Mouse (Mus musculus) testis, postnatal 10 days (tissue): ENCODE data around the gene Gtf2h1.

Experiments used
- DNase-seq: peaks from one replicate; pipeline ENCODE4 v3.0.0; 2021; ENCODE audit warnings: low spot score

Gene Gtf2h1

GRCm38 (mm10) chr7:46830799-46831590, 35.1 kb downstream of the Gtf2h1 start:
- DNase-seq: peak; percentile 45

- no peak for DNase-seq
Measured at GRCm38 (mm10) chr7:46831693-46832092, 35.8 kb downstream of the Gtf2h1 start.

GRCm38 (mm10) chr7:46832112-46832810, 36.4 kb downstream of the Gtf2h1 start:
- DNase-seq: peak; percentile 27

- peak; percentile 31 for DNase-seq
Measured at GRCm38 (mm10) chr7:46833266-46833665, 37.4 kb downstream of the Gtf2h1 start.

- no peak for DNase-seq
Measured at GRCm38 (mm10) chr7:46833670-46834255, 37.9 kb downstream of the Gtf2h1 start.

- no peak for DNase-seq
Measured at GRCm38 (mm10) chr7:46834994-46835610, 39.2 kb downstream of the Gtf2h1 start.

GRCm38 (mm10) chr7:46836357-46836756, 40.5 kb downstream of the Gtf2h1 start:
- DNase-seq: no peak

GRCm38 (mm10) chr7:46837073-46837472, 41.2 kb downstream of the Gtf2h1 start:
- no peak for DNase-seq

GRCm38 (mm10) chr7:46838104-46838671, 42.3 kb downstream of the Gtf2h1 start:
- no peak for DNase-seq

- DNase-seq: no peak
Measured at GRCm38 (mm10) chr7:46838891-46839302, 43.0 kb downstream of the Gtf2h1 start.

GRCm38 (mm10) chr7:46839446-46839845, 43.5 kb downstream of the Gtf2h1 start:
- DNase-seq: no peak

- DNase-seq: no peak
Measured at GRCm38 (mm10) chr7:46839861-46840260, 44.0 kb downstream of the Gtf2h1 start.

- no peak for DNase-seq
Measured at GRCm38 (mm10) chr7:46840326-46840725, 44.4 kb downstream of the Gtf2h1 start.

GRCm38 (mm10) chr7:46840787-46841525, 45.1 kb downstream of the Gtf2h1 start, which contains the start of gene Ldha:
Gene Ldha (plus strand): TSS chr7:46841475.
- DNase-seq: no peak

GRCm38 (mm10) chr7:46842278-46842677, 46.4 kb downstream of the Gtf2h1 start:
- DNase-seq: no peak

- no peak for DNase-seq
Measured at GRCm38 (mm10) chr7:46843576-46843975, 47.7 kb downstream of the Gtf2h1 start.

- DNase-seq: peak; percentile 94
Measured at GRCm38 (mm10) chr7:46845211-46845977, 49.5 kb downstream of the Gtf2h1 start.

- DNase-seq: no peak
Measured at GRCm38 (mm10) chr7:46845978-46846485, 50.1 kb downstream of the Gtf2h1 start.

GRCm38 (mm10) chr7:46846486-46847244, 50.8 kb downstream of the Gtf2h1 start:
- DNase-seq: peak; percentile 60

- DNase-seq: no peak
Measured at GRCm38 (mm10) chr7:46849287-46849686, 53.4 kb downstream of the Gtf2h1 start.
